Mouse (Mus musculus) B cell, adult 2 months (primary cell): Measurements from ENCODE around the gene Med23.
A peak's percentile ranks its signal among the peaks of the same experiment; 100 is the strongest.

Experiments
- DNase-seq, 2 experiments: peaks; one replicate each; pipeline ENCODE4 v3.0.0; 2022

Gene Med23

GRCm38 (mm10) chr10:24886008-24886407 lies 16.2 kb downstream of the Med23 start:
- DNase-seq = peak; percentile 37 to 39

DNA sequence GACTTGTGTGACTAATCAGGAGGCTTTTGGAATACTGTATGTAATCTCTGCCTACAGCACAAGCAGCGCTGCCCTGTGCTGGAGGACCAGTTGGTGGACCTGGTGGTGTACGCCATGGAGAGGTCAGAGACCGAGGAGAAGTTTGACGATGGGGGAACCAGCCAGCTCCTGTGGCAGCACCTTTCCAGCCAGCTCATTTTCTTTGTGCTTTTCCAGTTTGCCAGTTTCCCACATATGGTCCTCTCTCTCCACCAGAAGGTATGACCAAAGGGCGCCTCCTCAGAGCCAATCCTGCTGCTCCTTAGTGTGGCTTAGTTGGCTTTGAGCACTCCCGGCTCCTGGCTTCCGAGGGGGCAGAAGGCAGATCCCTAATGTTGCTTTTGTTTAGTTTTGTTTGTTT lies 18.6 kb downstream of the Med23 start:
- no peak for DNase-seq

- peak; percentile 62 to 63 for DNase-seq
Observed at GRCm38 (mm10) chr10:24895927-24896326, 26.1 kb downstream of the Med23 start.

DNA sequence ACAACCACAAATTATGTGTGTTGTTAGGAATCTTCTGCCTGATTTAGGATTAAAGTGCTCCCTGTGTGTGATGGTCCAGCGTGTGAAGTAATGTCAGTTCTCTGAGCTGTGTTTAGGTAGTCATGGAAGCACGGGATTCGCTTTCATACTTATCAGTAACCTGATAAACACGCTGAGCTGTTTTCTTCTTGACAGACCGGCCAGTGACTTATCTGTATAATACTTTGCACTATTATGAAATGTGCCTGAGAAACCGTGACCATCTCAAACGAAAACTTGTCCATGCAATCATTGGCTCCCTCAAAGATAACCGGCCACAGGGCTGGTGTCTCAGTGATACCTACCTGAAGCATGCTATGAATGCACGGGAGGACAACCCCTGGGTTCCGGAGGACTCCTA lies 35.8 kb downstream of the Med23 start:
- DNase-seq = no peak

DNA sequence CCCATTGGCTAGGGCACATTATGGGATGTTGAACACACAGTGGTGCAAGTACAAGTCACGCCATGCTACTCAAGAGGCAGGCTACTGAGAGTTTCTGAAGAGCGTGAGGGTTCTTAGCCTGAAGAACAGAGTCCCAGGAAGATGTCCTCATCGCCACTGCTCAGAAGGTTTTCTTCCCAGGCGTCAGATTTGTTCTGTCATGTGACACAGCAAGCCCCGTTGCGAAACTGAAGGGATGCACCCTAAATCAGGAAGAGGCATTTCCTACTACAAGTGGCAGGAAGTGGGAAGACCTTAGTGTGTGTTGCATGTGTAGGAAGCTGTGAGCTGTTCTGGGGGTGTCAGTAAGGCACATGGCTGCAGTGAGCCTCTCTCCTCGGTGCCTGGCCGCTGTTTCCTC lies 41.4 kb downstream of the Med23 start:
- DNase-seq = no peak

DNA sequence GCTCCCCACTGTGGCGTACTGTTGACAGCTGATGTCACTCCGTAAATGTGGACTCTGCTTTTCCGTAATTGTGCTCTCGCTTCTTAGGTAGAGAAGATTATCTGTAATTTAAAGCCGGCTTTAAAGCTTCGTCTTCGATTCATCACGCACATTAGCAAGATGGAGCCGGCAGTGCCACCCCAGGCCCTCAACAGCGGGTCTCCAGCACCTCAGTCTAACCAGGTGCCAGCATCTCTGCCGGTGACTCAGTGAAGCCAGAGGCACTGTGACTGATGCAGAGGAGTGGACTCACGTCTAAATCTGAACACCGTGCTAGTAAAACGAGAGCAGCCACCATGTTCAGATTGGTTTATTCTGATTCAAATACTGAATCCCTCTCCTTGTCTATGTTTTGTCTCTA lies 42.8 kb downstream of the Med23 start:
- no peak for DNase-seq

- no peak for DNase-seq
Observed at GRCm38 (mm10) chr10:24915486-24915885, 45.7 kb downstream of the Med23 start.

- no peak for DNase-seq
Observed at GRCm38 (mm10) chr10:24922977-24923376, 53.2 kb downstream of the Med23 start.

DNA sequence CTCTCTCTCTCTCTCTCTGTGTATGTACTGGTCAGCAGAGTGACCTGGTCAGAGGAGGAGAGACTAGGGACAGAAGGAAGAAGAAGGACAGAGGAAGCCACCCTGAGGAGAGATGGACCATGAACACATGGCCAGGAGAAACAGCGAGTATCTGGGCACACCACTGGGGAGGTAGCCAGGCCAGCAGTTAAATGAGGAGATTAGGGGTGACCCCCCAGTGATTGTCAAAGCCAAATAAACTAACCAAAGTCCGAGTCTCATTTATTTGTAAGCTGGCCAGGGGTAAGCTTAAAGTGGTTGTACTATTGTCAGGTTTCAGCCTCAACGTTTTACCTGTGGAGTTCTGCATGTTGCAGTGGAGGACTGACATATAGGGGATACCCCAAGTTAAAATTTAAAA lies 54.5 kb downstream of the Med23 start:
- DNase-seq = no peak

DNA sequence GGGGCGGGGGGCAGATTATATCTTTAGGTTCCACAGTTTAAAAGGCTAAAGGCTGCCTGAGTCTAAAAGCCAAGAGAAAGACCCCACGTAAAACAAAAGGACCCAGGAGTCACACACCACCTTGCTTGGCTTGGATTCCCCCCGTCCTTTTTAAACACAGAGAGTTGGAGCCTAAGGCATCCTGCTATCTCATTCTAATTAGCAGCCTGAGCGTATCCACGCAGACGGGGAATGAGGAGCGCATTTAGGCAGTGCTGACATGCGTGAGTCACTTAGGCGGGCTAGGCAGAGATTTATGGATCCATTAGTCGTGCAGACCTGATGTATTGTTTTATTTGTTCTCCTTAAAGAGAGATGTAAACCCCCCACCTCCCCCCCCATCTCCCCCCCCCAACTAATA lies 56.6 kb downstream of the Med23 start:
- DNase-seq = no peak

GRCm38 (mm10) chr10:24926962-24927720 lies 57.4 kb downstream of the Med23 start, which contains the start of gene Arg1:
TSS of gene Arg1 (minus strand) at chr10:24927484.
- DNase-seq = no peak

- peak; percentile 10 to 19 for DNase-seq
Observed at GRCm38 (mm10) chr10:24928072-24928471, 58.3 kb downstream of the Med23 start.

GRCm38 (mm10) chr10:24930143-24930542 lies 60.4 kb downstream of the Med23 start:
- DNase-seq = no peak

- no peak for DNase-seq
Observed at GRCm38 (mm10) chr10:24947871-24948270, 78.1 kb downstream of the Med23 start.

DNA sequence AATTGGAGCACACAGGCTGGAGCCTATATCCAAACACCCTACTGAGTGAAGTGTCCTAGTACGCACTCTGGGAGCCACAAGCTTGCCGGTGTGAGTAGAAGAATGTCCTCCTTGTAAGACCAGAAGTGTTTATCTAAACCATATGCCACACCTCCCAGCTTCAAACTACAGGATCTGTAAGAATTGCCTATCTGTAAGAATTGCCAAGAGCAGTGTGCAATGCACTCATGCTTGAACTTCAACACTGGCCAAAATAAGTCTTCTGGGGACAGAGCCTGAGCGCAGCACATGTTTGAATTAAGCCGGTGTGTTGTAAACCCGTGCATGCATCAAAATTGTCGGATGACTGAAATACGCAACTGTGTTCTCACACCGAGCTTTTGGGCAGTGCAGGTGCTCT lies 78.5 kb downstream of the Med23 start:
- no peak for DNase-seq

GRCm38 (mm10) chr10:24950223-24950622 lies 80.4 kb downstream of the Med23 start:
- no peak for DNase-seq

DNA sequence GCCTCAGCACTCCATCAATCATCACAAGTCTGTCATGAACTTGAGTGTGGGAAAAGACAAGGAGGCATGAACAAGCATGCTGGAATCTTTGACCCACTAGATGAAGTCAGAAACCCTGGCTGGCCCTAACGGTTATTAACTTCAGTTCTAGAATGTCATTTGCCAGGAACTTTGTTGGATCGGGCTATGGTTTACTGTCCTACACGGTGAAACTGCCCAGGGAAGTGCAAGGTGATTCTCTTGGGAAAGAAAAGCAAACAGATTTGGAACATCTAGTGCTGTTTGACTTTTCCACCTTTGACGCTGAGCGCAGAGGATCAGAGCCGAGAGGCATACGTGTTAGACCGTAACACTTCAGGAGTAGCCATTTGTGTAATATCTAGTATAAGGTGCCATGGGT lies 81.8 kb downstream of the Med23 start:
- no peak for DNase-seq

- no peak for DNase-seq
Observed at GRCm38 (mm10) chr10:24952549-24952948, 82.8 kb downstream of the Med23 start.

GRCm38 (mm10) chr10:24953876-24954275 lies 84.1 kb downstream of the Med23 start:
- DNase-seq = no peak

- DNase-seq = no peak
Observed at GRCm38 (mm10) chr10:24958280-24959042, 88.7 kb downstream of the Med23 start.

- no peak for DNase-seq
Observed at GRCm38 (mm10) chr10:24959043-24959916, 89.5 kb downstream of the Med23 start.

DNA sequence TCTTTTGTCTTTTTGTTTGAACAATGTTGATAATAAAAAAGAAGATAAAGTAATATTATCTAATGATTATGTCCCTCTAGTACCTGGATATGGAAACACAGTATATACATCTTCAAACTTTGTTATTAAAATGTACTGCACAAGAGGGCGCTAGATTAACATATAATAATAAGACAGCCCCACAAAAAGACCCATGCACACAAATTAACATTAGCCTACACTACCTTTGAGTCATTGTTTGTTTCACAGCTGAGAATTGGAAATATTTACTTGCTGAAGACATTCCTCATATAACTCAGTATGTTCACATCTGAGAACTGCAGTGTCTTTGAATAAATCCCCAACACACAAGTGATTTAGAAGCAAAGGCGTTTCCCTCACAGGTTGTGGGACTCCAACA lies 91.3 kb downstream of the Med23 start:
- no peak for DNase-seq

DNA sequence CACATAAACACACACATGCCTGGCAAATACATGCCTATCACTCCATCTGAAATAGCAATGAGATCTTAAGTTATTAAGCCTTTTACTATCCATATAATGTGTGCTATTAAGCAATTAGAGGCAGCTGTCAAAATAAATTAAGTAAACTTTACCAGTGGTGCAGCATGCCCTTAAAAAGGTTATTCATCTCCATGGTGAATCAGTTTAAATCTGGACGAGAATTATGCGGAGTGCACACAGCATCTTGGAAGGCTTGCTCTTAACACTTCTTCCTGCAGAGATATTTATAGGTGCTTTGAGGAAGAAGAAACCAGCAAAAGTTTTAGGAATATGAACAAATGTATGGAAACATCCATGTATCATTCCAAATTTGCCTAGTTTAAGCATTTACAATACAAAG lies 92.1 kb downstream of the Med23 start:
- DNase-seq = no peak
